8 mouse cellular contexts compared by ENCODE assay signal in the genomic region with DNA sequence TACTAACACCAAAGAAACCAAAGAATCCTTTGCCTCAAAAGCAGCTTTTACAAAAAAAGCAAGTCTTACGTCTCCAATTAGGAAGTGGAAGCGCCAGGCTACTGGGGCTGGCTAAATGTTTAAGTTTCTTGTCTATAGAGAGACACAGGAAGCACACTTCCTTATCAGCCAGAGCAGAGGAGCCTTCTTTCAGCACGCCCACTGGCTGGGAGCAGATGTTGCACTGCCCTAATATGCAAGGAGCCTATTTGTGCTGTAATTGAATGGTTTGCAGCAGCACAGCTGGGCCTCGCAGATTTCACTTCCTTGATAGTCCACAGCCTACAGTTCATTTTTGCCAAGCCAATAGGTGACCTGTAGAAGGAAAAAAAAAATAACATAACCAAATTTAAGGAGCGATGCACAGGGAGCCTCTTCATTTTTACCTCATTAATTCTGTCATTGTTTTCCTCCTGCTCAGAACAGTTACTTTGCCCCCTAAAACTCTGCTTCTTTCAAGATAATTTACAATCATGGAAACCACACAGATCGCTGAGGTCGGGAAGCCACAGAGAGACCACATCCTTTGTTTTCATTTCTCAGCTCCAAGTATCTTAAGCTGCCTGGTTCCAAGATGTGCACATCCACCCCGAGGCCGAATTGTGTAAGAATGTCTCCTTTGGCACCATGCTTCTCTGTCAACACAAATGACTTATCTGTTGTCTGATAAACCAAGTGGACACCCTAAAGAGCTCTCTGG.
A peak's percentile ranks its signal among the peaks of the same experiment; 100 is the strongest.
DNase-seq lines count a peak whose midpoint lies in the region; ATAC-seq and TF ChIP-seq lines count a peak whose summit lies in the region.

No protein-coding gene starts in this region.

- H3K36me3 ChIP-seq in intestine, embryonic 16.5 days (ENCODE audit: control insufficient read depth, insufficient read depth, low read length): no peaks in the 10 kb centered on the region
- H3K36me3 ChIP-seq in stomach, postnatal 0 days (ENCODE audit: control insufficient read depth, insufficient read depth, low read length): no peaks in the 10 kb centered on the region

- H3K9ac ChIP-seq in intestine, embryonic 16.5 days (ENCODE audit: low read depth, low read length): no peak overlapping the region
- H3K9ac ChIP-seq in stomach, postnatal 0 days (ENCODE audit: low read length): no peak overlapping the region

- DNase-seq in 3T3-L1 (ENCODE audit: low read depth, low spot score): peak; percentile 80
- peak; percentile 25 for DNase-seq in NIH3T3 (ENCODE audit: low read depth)
- peak; percentile 31 for DNase-seq in gastrocnemius, postnatal 25 days
- peak; percentile 47 to 65 for DNase-seq in lung, postnatal 4 days
- no peak for DNase-seq in stomach, postnatal 0 days (ENCODE audit: low spot score)
- DNase-seq in cerebellum, adult 9-10 months: no peak
- no peak for DNase-seq in frontal cortex, postnatal 36 days (ENCODE audit: low spot score in 2 of 2)

- H3K9me3 ChIP-seq in intestine, embryonic 16.5 days (ENCODE audit: control insufficient read depth, low read length): no peaks in the 10 kb centered on the region
- no peaks in the 10 kb centered on the region for H3K9me3 ChIP-seq in stomach, postnatal 0 days (ENCODE audit: control insufficient read depth, low read length)

- H3K27ac ChIP-seq in intestine, embryonic 16.5 days (ENCODE audit: low read length): no peak overlapping the region
- no peak overlapping the region for H3K27ac ChIP-seq in stomach, postnatal 0 days (replicated peaks)

- no peak for TF ChIP-seq EP300 in stomach, postnatal 0 days (optimal IDR thresholded peaks at IDR 0.05)

- no peak overlapping the region for H3K4me2 ChIP-seq in intestine, embryonic 16.5 days (ENCODE audit: low read depth, low read length)
- no peak overlapping the region for H3K4me2 ChIP-seq in stomach, postnatal 0 days (replicated peaks; ENCODE audit: low read depth)

- WGBS in intestine, embryonic 16.5 days: 50% methylated on average over 9 of the region's 9 CpGs
- 51% methylated on average over 9 of the region's 9 CpGs for WGBS in stomach, postnatal 0 days

- no peak overlapping the region for H3K4me3 ChIP-seq in intestine, embryonic 16.5 days (ENCODE audit: low read length)
- no peak overlapping the region for H3K4me3 ChIP-seq in stomach, postnatal 0 days (ENCODE audit: low read depth, low read length)

- ATAC-seq in intestine, embryonic 16.5 days: peak; percentile 95
- ATAC-seq in stomach, postnatal 0 days (ENCODE audit: low FRiP score, low TSS enrichment): peak; percentile 47; the same call in 1 of the 2 replicates

- H3K27me3 ChIP-seq in intestine, embryonic 16.5 days (replicated peaks; ENCODE audit: control insufficient read depth, insufficient read depth, low read length): no peaks in the 10 kb centered on the region
- no peaks in the 10 kb centered on the region for H3K27me3 ChIP-seq in stomach, postnatal 0 days (ENCODE audit: control insufficient read depth, insufficient read depth, low read length)

- 0 out of 2 replicates have a peak, but pooled peaks have one; percentile 3 for TF ChIP-seq CTCF in stomach, postnatal 0 days (IDR thresholded peaks at IDR 0.05; ENCODE audit: low read depth)

- no peaks in the 10 kb centered on the region for H3K4me1 ChIP-seq in intestine, embryonic 16.5 days (ENCODE audit: control insufficient read depth, insufficient read depth, low read length)
- no peaks in the 10 kb centered on the region for H3K4me1 ChIP-seq in stomach, postnatal 0 days (replicated peaks; ENCODE audit: control insufficient read depth, insufficient read depth)

Comparison
In these comparisons a context has a peak if more than half of its experiments do, and no peak if none do; other contexts are left out.
1. DNase-seq: peak in 3T3-L1 (single experiment), NIH3T3 (single experiment), gastrocnemius, postnatal 25 days (single experiment) and lung, postnatal 4 days (2 of 2); none in stomach, postnatal 0 days (single experiment), cerebellum, adult 9-10 months (single experiment) and frontal cortex, postnatal 36 days (0 of 2).